Mouse (Mus musculus): ENCODE data around the gene Abl2. TPM values are rescaled to one million over a fixed set of nuclear protein-coding genes. Genes with fewer than 3 reads are reported as not detected.

The Abl2 gene
- polyA plus RNA-seq, 1 experiment, result 17.9 TPM

DNA sequence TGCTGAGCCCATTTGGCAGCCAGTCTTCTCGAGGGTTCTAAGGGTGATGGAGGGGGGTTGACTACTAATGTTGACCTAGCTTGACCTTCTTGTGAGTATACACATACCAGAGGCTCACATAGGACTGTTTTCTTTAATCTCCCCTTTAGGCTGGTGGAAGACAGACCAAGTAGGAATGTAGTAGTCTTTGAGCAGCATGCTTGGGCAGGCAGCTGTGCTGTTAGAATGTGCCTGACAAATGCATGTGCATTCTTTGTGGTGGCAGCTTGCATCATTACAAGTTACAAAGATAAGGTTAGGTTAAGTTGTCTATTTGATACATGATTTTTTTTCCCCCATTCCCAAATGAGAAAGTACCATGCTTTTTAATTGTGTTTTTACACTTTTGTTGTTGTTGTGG, 31.8 kb downstream of the Abl2 start:
- no peak overlapping the region for H3K4me2 ChIP-seq (ENCODE audit: low read depth)
- H3K36me3 ChIP-seq (ENCODE audit: control insufficient read depth, insufficient read depth), result peaks cover 5% of the 10 kb centered on the region
- H3K27me3 ChIP-seq (ENCODE audit: control insufficient read depth, insufficient read depth, insufficient read length), result no peaks in the 10 kb centered on the region
- peaks cover 83% of the 10 kb centered on the region for H3K79me2 ChIP-seq (ENCODE audit: control insufficient read depth, insufficient read depth)
- H3K4me3 ChIP-seq, result no peak overlapping the region
- no peak overlapping the region for H3ac ChIP-seq (ENCODE audit: control insufficient read depth, insufficient read length)
- TF ChIP-seq POLR2A (IDR thresholded peaks at IDR 0.05; ENCODE audit: insufficient read length, low read depth), result no peak
- TF ChIP-seq USF1 (IDR thresholded peaks at IDR 0.05; ENCODE audit: low read depth), result no peak
- TF ChIP-seq REST (IDR thresholded peaks at IDR 0.05; ENCODE audit: insufficient read depth, insufficient read length), result no peak
- peak in 2 of 3 experiments; percentile 72 to 82 for TF ChIP-seq MYOD1 (IDR thresholded peaks at IDR 0.05; ENCODE audit: control insufficient read depth in 1 of 3, insufficient read length in 2 of 3, low read depth in 2 of 3)
- TF ChIP-seq MAX (IDR thresholded peaks at IDR 0.05; ENCODE audit: low read depth), result no peak
- TF ChIP-seq TCF3 (IDR thresholded peaks at IDR 0.05; ENCODE audit: insufficient read length, low read depth), result peak; percentile 77
- TF ChIP-seq MYOG (IDR thresholded peaks at IDR 0.05; ENCODE audit: control insufficient read depth in 1 of 3, insufficient read depth in 1 of 3, insufficient read length in 2 of 3, low read depth in 2 of 3), result peak; percentile 49 to 86 (median 85)
- TF ChIP-seq TCF12 (IDR thresholded peaks at IDR 0.05; ENCODE audit: insufficient read depth, poor library complexity, severe bottlenecking), result peak; percentile 73
- peak; percentile 74 for TF ChIP-seq CEBPB (IDR thresholded peaks at IDR 0.05; ENCODE audit: insufficient read depth, poor library complexity, severe bottlenecking)
- TF ChIP-seq E2F4 (IDR thresholded peaks at IDR 0.05; ENCODE audit: insufficient read depth), result no peak
- no peak for TF ChIP-seq POLR2AphosphoS2 (IDR thresholded peaks at IDR 0.05; ENCODE audit: insufficient read length, low read depth)
- no peak for TF ChIP-seq SRF (IDR thresholded peaks at IDR 0.05; ENCODE audit: control insufficient read depth, insufficient read length, low read depth)

DNA sequence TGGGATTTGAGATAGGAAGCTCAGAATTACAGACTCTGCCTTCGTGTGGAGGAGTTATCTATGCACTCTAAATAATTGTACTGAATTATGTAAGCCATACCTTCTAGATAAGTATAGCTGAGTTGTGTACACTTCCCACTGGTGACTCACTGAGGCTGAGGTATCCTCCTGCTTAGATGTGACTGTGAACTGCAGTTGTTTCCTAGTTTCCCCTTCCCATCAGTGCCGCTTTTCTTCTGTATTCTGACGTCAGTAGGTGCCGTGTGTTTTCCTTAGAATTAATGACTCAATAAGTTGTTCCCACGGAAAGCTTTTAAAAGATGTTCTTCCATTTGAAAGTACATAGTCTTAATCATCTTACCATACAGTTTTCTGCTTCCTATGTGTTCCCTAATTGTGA, 34.7 kb downstream of the Abl2 start:
- Histone ChIP-seq H3K4me3 (no peak overlapping the region), H3K27me3 (ENCODE audit: control insufficient read depth, insufficient read depth, insufficient read length) (no peaks in the 10 kb centered on the region), H3ac (ENCODE audit: control insufficient read depth, insufficient read length) (no peak overlapping the region), H3K36me3 (ENCODE audit: control insufficient read depth, insufficient read depth) (peaks cover 10% of the 10 kb centered on the region), H3K79me2 (ENCODE audit: control insufficient read depth, insufficient read depth) (peaks cover 69% of the 10 kb centered on the region), H3K4me2 (ENCODE audit: low read depth) (no peak overlapping the region)
- TF ChIP-seq TCF3 (IDR thresholded peaks at IDR 0.05; ENCODE audit: insufficient read length, low read depth) (no peak), MYOD1 (IDR thresholded peaks at IDR 0.05; ENCODE audit: control insufficient read depth in 1 of 3, insufficient read length in 2 of 3, low read depth in 2 of 3) (no peak), TCF12 (IDR thresholded peaks at IDR 0.05; ENCODE audit: insufficient read depth, poor library complexity, severe bottlenecking) (no peak), E2F4 (IDR thresholded peaks at IDR 0.05; ENCODE audit: insufficient read depth) (no peak), MYOG (IDR thresholded peaks at IDR 0.05; ENCODE audit: control insufficient read depth in 1 of 3, insufficient read depth in 1 of 3, insufficient read length in 2 of 3, low read depth in 2 of 3) (no peak), MAX (IDR thresholded peaks at IDR 0.05; ENCODE audit: low read depth) (no peak), REST (IDR thresholded peaks at IDR 0.05; ENCODE audit: insufficient read depth, insufficient read length) (no peak), POLR2AphosphoS2 (IDR thresholded peaks at IDR 0.05; ENCODE audit: insufficient read length, low read depth) (no peak), USF1 (IDR thresholded peaks at IDR 0.05; ENCODE audit: low read depth) (no peak), SRF (IDR thresholded peaks at IDR 0.05; ENCODE audit: control insufficient read depth, insufficient read length, low read depth) (no peak), CEBPB (IDR thresholded peaks at IDR 0.05; ENCODE audit: insufficient read depth, poor library complexity, severe bottlenecking) (no peak), POLR2A (IDR thresholded peaks at IDR 0.05; ENCODE audit: insufficient read length, low read depth) (no peak)

DNA sequence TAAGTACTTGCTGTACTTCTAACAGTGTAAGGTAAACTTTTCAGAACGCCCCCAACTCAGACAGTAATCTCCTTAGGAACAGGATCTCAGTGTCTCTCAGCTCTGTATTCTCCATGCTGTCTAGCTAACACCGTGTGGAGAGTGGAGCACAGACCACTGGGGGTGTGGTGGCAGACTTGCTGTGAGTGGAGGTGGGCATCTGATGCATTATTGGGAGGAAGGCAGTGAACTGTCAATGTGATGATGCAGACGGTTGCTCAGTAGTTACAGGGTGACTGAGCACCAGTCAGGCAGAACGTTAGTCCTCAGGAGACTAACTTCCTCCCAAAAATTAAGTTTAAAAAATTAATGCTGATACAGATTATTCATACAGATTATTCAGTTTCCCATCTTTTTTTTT, 38.5 kb downstream of the Abl2 start:
- no peaks in the 10 kb centered on the region for H3K27me3 ChIP-seq (ENCODE audit: control insufficient read depth, insufficient read depth, insufficient read length)
- H3K36me3 ChIP-seq (ENCODE audit: control insufficient read depth, insufficient read depth), result peaks cover 5% of the 10 kb centered on the region
- H3ac ChIP-seq (ENCODE audit: control insufficient read depth, insufficient read length), result no peak overlapping the region
- H3K4me3 ChIP-seq, result no peak overlapping the region
- H3K4me2 ChIP-seq (ENCODE audit: low read depth), result no peak overlapping the region
- H3K79me2 ChIP-seq (ENCODE audit: control insufficient read depth, insufficient read depth), result peaks cover 72% of the 10 kb centered on the region
- no peak for TF ChIP-seq MYOD1 (IDR thresholded peaks at IDR 0.05; ENCODE audit: control insufficient read depth in 1 of 3, insufficient read length in 2 of 3, low read depth in 2 of 3)
- no peak for TF ChIP-seq SRF (IDR thresholded peaks at IDR 0.05; ENCODE audit: control insufficient read depth, insufficient read length, low read depth)
- TF ChIP-seq POLR2A (IDR thresholded peaks at IDR 0.05; ENCODE audit: insufficient read length, low read depth), result no peak
- no peak for TF ChIP-seq USF1 (IDR thresholded peaks at IDR 0.05; ENCODE audit: low read depth)
- no peak for TF ChIP-seq TCF3 (IDR thresholded peaks at IDR 0.05; ENCODE audit: insufficient read length, low read depth)
- TF ChIP-seq CEBPB (IDR thresholded peaks at IDR 0.05; ENCODE audit: insufficient read depth, poor library complexity, severe bottlenecking), result no peak
- TF ChIP-seq MYOG (IDR thresholded peaks at IDR 0.05; ENCODE audit: control insufficient read depth in 1 of 3, insufficient read depth in 1 of 3, insufficient read length in 2 of 3, low read depth in 2 of 3), result no peak
- TF ChIP-seq E2F4 (IDR thresholded peaks at IDR 0.05; ENCODE audit: insufficient read depth), result no peak
- TF ChIP-seq TCF12 (IDR thresholded peaks at IDR 0.05; ENCODE audit: insufficient read depth, poor library complexity, severe bottlenecking), result no peak

DNA sequence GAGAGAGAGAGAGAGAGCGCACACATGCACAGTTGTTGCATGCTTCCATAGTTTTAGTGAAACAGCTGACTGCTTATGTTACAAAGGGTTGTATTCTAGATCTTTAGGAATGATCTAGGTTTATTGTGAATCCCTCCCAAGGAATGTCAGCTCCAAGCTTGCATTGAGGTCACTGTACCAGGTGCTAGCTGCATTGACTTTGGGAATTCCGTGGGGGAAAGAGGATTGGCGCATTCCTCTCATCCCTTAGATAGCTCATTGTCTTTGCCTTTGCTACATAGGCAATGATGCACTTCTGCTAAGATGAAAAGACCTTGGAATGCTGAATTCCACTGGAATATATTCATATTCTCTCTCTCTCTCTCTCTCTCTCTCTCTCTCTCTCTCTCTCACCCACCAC, 44.0 kb downstream of the Abl2 start:
- H3K36me3 ChIP-seq (ENCODE audit: control insufficient read depth, insufficient read depth), result no peaks in the 10 kb centered on the region
- H3ac ChIP-seq (ENCODE audit: control insufficient read depth, insufficient read length), result no peak overlapping the region
- no peaks in the 10 kb centered on the region for H3K27me3 ChIP-seq (ENCODE audit: control insufficient read depth, insufficient read depth, insufficient read length)
- H3K4me2 ChIP-seq (ENCODE audit: low read depth), result no peak overlapping the region
- H3K4me3 ChIP-seq, result no peak overlapping the region
- TF ChIP-seq MYOD1 (IDR thresholded peaks at IDR 0.05; ENCODE audit: control insufficient read depth in 1 of 3, insufficient read length in 2 of 3, low read depth in 2 of 3) (peak in 1 of 3 experiments; percentile 53), MYOG (IDR thresholded peaks at IDR 0.05; ENCODE audit: control insufficient read depth in 1 of 3, insufficient read depth in 1 of 3, insufficient read length in 2 of 3, low read depth in 2 of 3) (peak in 1 of 3 experiments; percentile 69), TCF12 (IDR thresholded peaks at IDR 0.05; ENCODE audit: insufficient read depth, poor library complexity, severe bottlenecking) (no peak)
- peaks cover 68% of the 10 kb centered on the region for H3K79me2 ChIP-seq (ENCODE audit: control insufficient read depth, insufficient read depth)
